Mouse (Mus musculus) neural tube, embryonic 12.5 days (tissue): ENCODE measurements around the gene Armc3. TPM values are rescaled to one million over a fixed set of nuclear protein-coding genes. Genes with fewer than 3 reads are reported as not detected.

Experiments
- ATAC-seq: fragments of 200-750 bp; cut with Nextera tagmentation; 2 replicates; pipeline ENCODE4 v1.8.0; 2017; ENCODE audit warnings: low read depth, mild to moderate bottlenecking, moderate TSS enrichment, moderate library complexity; ENCODE audit not compliant: low FRiP score
- H3K27ac ChIP-seq: fragments of 300-500 bp; sonication (generic); 2 replicates; pipeline ENCODE4 v1.5.1; 2016
- H3K27me3 ChIP-seq: fragments of 300-500 bp; sonication (generic); replicated peaks from 2 replicates; pipeline ENCODE4 v1.6.1; 2016; ENCODE audit warnings: mild to moderate bottlenecking
- H3K36me3 ChIP-seq: fragments of 300-500 bp; sonication (generic); 2 replicates; pipeline ENCODE4 v1.6.1; 2016; ENCODE audit warnings: mild to moderate bottlenecking
- H3K4me1 ChIP-seq: fragments of 300-500 bp; sonication (generic); 2 replicates; pipeline ENCODE4 v1.6.1; 2016
- H3K4me2 ChIP-seq: fragments of 300-500 bp; sonication (generic); replicated peaks from 2 replicates; pipeline ENCODE4 v1.6.1; 2016; ENCODE audit warnings: mild to moderate bottlenecking
- H3K4me3 ChIP-seq: fragments of 300-500 bp; sonication (generic); 2 replicates; pipeline ENCODE4 v1.5.1; 2016
- H3K9ac ChIP-seq: fragments of 300-500 bp; sonication (generic); 2 replicates; pipeline ENCODE4 v1.6.1; 2016; ENCODE audit warnings: mild to moderate bottlenecking
- H3K9me3 ChIP-seq: fragments of 300-500 bp; sonication (generic); 2 replicates; pipeline ENCODE4 v1.6.1; 2016; ENCODE audit warnings: mild to moderate bottlenecking
- WGBS: fragments of 180-500 bp; shearing (Covaris S2); methylation state at CpG from one replicate; pipeline ENCODE4 v1.1.7; 2016; 5-methylcytosine and 5-hydroxymethylcytosine counted together
- polyA plus RNA-seq: library from polyadenylated mRNA; unstranded; fragments of >200 nt; fragmentation: Nextera tagmentation; extraction: Ambion mirVana; gene quantifications from 2 replicates; pipeline ENCODE4 v1.2.1, GENCODE M21; 2016

Armc3 gene
- polyA plus RNA-seq, 1 experiment from 2014 or later, result 0.37 TPM

- ATAC-seq, result no peak
- no peaks in the 10 kb centered on the region for H3K9me3 ChIP-seq
- 82% methylated on average over 4 of the region's 4 CpGs for WGBS
- no peak overlapping the region for H3K27ac ChIP-seq
- H3K4me2 ChIP-seq, result no peak overlapping the region
- no peaks in the 10 kb centered on the region for H3K36me3 ChIP-seq
- H3K4me3 ChIP-seq, result no peak overlapping the region
- H3K27me3 ChIP-seq, result no peaks in the 10 kb centered on the region
- no peak overlapping the region for H3K9ac ChIP-seq
- no peaks in the 10 kb centered on the region for H3K4me1 ChIP-seq
Observed at GRCm38 (mm10) chr2:19327811-19328210, 128.7 kb downstream of the Armc3 start.

DNA sequence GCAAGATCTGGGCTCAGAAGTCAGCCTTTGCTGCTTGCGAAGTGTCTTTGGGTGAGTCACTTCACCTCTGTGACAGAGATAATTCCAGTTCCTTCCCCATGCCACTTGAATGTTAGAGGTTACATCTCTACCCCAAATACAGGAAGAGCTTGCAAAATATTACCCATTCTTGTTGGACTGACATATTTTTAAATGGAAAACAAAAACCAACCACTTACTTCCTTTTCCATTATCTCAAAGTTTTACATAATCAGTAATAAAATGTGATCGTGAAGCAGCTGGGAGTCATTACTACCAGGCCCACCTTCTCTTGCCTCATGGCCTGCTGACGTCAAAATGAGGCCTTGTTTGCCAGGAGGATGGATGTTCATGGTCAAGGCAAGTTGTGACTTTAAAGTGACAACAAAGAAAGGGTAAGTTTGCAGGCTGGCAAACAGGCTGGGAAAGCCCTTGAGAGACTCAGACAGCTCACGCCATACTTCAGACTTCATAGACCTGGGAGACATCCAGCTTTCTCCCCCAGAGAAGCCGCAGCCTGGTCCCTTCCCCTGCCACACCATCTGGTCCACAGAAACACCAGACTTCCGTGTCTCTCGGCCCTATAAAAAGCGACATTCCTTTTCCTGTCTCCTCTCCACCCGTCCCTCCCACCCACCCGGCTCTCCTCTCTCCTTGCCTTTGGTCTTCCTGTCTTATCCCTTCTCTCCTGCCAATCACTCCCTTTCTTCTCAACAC, 145.0 kb downstream of the Armc3 start:
- Histone ChIP-seq H3K4me1 (no peaks in the 10 kb centered on the region), H3K4me3 (no peak overlapping the region), H3K36me3 (no peaks in the 10 kb centered on the region), H3K27me3 (no peaks in the 10 kb centered on the region), H3K4me2 (peak overlapping the region; percentile 35), H3K27ac (no peak overlapping the region), H3K9me3 (no peaks in the 10 kb centered on the region), H3K9ac (no peak overlapping the region)
- peak; percentile 17 for ATAC-seq
- 55% methylated on average over 10 of the region's 10 CpGs for WGBS

GRCm38 (mm10) chr2:19344636-19345413, 145.7 kb downstream of the Armc3 start:
- Histone ChIP-seq H3K4me1 (no peaks in the 10 kb centered on the region), H3K36me3 (no peaks in the 10 kb centered on the region), H3K27me3 (no peaks in the 10 kb centered on the region), H3K4me3 (no peak overlapping the region), H3K9ac (peak overlapping the region; percentile 21; the same call in 1 of the 2 replicates), H3K4me2 (peak overlapping the region; percentile 35), H3K27ac (no peak overlapping the region), H3K9me3 (no peaks in the 10 kb centered on the region)
- ATAC-seq, result peak; percentile 89
- 32% methylated on average over 20 of the region's 20 CpGs for WGBS

GRCm38 (mm10) chr2:19345414-19345964, 146.4 kb downstream of the Armc3 start:
- no peaks in the 10 kb centered on the region for H3K27me3 ChIP-seq
- H3K4me2 ChIP-seq, result peak overlapping the region; percentile 35
- H3K9ac ChIP-seq, result peak overlapping the region; percentile 3; the same call in 1 of the 2 replicates
- no peaks in the 10 kb centered on the region for H3K9me3 ChIP-seq
- no peak overlapping the region for H3K4me3 ChIP-seq
- H3K36me3 ChIP-seq, result no peaks in the 10 kb centered on the region
- H3K27ac ChIP-seq, result no peak overlapping the region
- 84% methylated on average over 5 of the region's 5 CpGs for WGBS
- ATAC-seq, result peak; percentile 55
- no peaks in the 10 kb centered on the region for H3K4me1 ChIP-seq

DNA sequence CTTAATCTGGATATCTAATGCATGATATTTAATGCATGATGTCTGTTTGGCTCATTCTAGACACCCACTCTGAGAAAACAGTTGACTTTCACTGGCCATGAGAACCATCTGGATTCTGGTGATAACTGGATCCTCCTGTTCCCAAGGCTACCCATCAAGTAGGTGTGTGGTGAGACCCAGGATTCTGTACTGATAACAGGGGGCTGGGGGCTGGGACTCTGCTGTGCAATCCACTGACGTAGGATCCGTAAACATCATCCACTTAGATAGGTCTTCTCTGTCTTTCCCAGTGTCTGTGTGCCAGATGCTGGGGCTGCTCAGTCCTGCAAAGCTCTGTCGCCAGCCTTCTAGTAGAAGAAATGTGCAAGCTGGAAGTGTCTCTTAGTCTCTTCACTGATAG, 149.4 kb downstream of the Armc3 start:
- H3K27me3 ChIP-seq, result no peaks in the 10 kb centered on the region
- ATAC-seq, result no peak
- no peak overlapping the region for H3K4me2 ChIP-seq
- no peaks in the 10 kb centered on the region for H3K4me1 ChIP-seq
- no peak overlapping the region for H3K4me3 ChIP-seq
- H3K9ac ChIP-seq, result no peak overlapping the region
- H3K36me3 ChIP-seq, result no peaks in the 10 kb centered on the region
- H3K27ac ChIP-seq, result no peak overlapping the region
- WGBS, result 84% methylated on average over 3 of the region's 3 CpGs
- no peaks in the 10 kb centered on the region for H3K9me3 ChIP-seq

DNA sequence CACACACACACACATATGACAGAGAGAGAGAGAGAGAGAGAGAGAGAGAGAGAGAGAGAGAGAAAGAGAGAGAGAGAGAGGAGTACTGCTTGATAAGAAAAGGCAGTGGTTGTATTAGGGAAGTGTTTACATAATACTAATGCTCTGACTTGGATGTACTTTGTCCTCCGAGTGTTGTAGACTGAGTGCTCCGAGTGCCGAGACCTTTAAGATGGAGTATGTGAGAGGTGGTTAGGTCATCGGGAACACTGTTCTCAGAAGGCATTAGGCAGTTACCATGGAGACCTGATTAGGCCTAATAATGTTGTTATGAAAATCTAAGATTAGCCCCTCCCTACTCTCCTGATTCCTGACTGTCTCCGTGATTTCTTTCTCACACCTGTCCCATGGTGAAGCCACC, 151.1 kb downstream of the Armc3 start:
- no peaks in the 10 kb centered on the region for H3K27me3 ChIP-seq
- no peak overlapping the region for H3K9ac ChIP-seq
- H3K36me3 ChIP-seq, result no peaks in the 10 kb centered on the region
- ATAC-seq, result no peak
- H3K4me2 ChIP-seq, result no peak overlapping the region
- H3K4me1 ChIP-seq, result no peaks in the 10 kb centered on the region
- no peak overlapping the region for H3K27ac ChIP-seq
- H3K4me3 ChIP-seq, result no peak overlapping the region
- 87% methylated on average over 5 of the region's 5 CpGs for WGBS
- no peaks in the 10 kb centered on the region for H3K9me3 ChIP-seq

DNA sequence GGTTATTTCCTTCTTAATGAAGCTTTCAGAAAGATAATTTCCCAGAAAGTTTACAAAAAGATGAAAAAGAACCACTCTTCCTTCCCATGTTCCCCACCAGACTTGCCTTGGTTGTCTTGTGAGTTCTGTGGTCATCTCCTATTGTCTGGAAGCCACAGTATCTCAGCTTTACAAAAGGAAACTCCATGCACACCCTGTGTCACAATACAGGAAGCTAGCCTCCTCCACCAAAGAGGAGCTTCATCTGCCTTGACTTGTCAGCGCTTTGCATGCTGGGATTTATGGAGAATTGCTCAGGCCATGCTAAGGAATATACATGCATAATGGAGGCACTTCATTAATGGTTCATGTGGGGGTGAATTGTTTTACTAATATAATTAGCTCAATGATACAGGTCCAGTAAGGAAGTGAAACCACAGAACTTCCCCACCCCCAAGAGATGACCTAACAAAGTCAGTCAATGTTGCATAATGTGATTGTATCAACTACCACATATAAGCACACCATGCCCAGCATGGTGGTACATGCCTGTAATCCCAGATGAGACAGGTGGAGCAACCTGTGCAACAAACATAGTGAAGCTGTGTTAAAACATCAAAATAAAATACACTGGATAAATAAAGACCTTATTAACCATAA, 152.6 kb downstream of the Armc3 start:
- Histone ChIP-seq H3K9ac (no peak overlapping the region), H3K9me3 (no peaks in the 10 kb centered on the region), H3K4me2 (no peak overlapping the region), H3K27ac (no peak overlapping the region), H3K36me3 (no peaks in the 10 kb centered on the region), H3K4me3 (no peak overlapping the region), H3K4me1 (no peaks in the 10 kb centered on the region), H3K27me3 (no peaks in the 10 kb centered on the region)
- ATAC-seq, result no peak
- 95% methylated on average over 1 of the region's 1 CpGs for WGBS

- Histone ChIP-seq H3K36me3 (no peaks in the 10 kb centered on the region), H3K9me3 (no peaks in the 10 kb centered on the region), H3K9ac (no peak overlapping the region), H3K27ac (no peak overlapping the region), H3K4me1 (no peaks in the 10 kb centered on the region), H3K27me3 (no peaks in the 10 kb centered on the region), H3K4me2 (no peak overlapping the region), H3K4me3 (no peak overlapping the region)
- no peak for ATAC-seq
- WGBS, result 93% methylated on average over 2 of the region's 2 CpGs
Observed at GRCm38 (mm10) chr2:19353158-19353557, 154.1 kb downstream of the Armc3 start.

Other genes starting within 250 kb of the Armc3 start
- 14.3 and 15.1 TPM in 2 replicates for gene Pip4k2a, start 201.2 kb upstream of the Armc3 start, polyA plus RNA-seq
- gene 4930426L09Rik, start 201.0 kb upstream of the Armc3 start, polyA plus RNA-seq, result 0.39 and 0.63 TPM in 2 replicates
- gene Msrb2, start 172.1 kb downstream of the Armc3 start, polyA plus RNA-seq, result 12.6 and 13.2 TPM in 2 replicates
- 7.7 and 10.0 TPM in 2 replicates for gene Ptf1a, start 246.4 kb downstream of the Armc3 start, polyA plus RNA-seq